Mouse (Mus musculus) spleen, adult 2 months (tissue): ENCODE measurements around the gene Nars2. TPM values are rescaled to one million over a fixed set of nuclear protein-coding genes. Genes with fewer than 3 reads are reported as not detected.
A peak's percentile ranks its signal among the peaks of the same experiment; 100 is the strongest.

Source experiments
- DNase-seq, 2 experiments: peaks; one replicate each; pipeline versions ENCODE4 v3.0.0 to v3.0.0-alpha.2; 2012 to 2021; ENCODE audit warnings: low spot score in 2 of 2, low read depth in 1 of 2
- H3K27ac ChIP-seq: fragments of 200-500 bp; 2 replicates; pipeline ENCODE4 v1.5.1; 2012; ENCODE audit warnings: low read length, inconsistent platforms; ENCODE audit not compliant: insufficient read depth
- H3K27me3 ChIP-seq: fragments of 200-500 bp; 2 replicates; pipeline ENCODE4 v1.6.1; 2012; ENCODE audit warnings: mild to moderate bottlenecking, moderate library complexity, low read length, inconsistent platforms; ENCODE audit not compliant: control insufficient read depth, insufficient read depth
- H3K36me3 ChIP-seq: fragments of 200-500 bp; 2 replicates; pipeline ENCODE4 v1.6.1; 2012; ENCODE audit warnings: mild to moderate bottlenecking, low read length, inconsistent platforms; ENCODE audit not compliant: control insufficient read depth, insufficient read depth
- H3K4me1 ChIP-seq: fragments of 200-500 bp; 2 replicates; pipeline ENCODE4 v1.6.1; 2011; ENCODE audit warnings: inconsistent platforms; ENCODE audit not compliant: control insufficient read depth, insufficient read depth, insufficient read length
- H3K4me3 ChIP-seq: fragments of 200-500 bp; 2 replicates; pipeline ENCODE4 v1.5.1; 2011; ENCODE audit warnings: mild to moderate bottlenecking, inconsistent platforms; ENCODE audit not compliant: insufficient read depth, insufficient read length; ENCODE audit errors: extremely low read depth
- CTCF ChIP-seq: fragments of 200-500 bp; IDR thresholded peaks from 2 replicates; pipeline ENCODE4 v1.5.1; 2011; ENCODE audit warnings: mild to moderate bottlenecking, inconsistent platforms; ENCODE audit not compliant: insufficient read depth, insufficient read length, insufficient replicate concordance; ENCODE audit errors: extremely low read depth
- POLR2A ChIP-seq: fragments of 200-500 bp; IDR thresholded peaks from 2 replicates; pipeline ENCODE4 v1.6.1; 2011; ENCODE audit warnings: low read depth, low read length, inconsistent platforms
- WGBS: fragments of 180-500 bp; shearing (Covaris S2); methylation state at CpG from one replicate; pipeline ENCODE4 v1.1.7; 2018; 5-methylcytosine and 5-hydroxymethylcytosine counted together
- polyA plus RNA-seq: library from polyadenylated mRNA; depleted of rRNA; stranded (reverse); fragments of >200 nt; gene quantifications from 2 replicates; pipeline ENCODE4 v1.2.3, GENCODE M21; 2012

Gene Nars2
- polyA plus RNA-seq, 1 experiment = 1.6 TPM

DNA sequence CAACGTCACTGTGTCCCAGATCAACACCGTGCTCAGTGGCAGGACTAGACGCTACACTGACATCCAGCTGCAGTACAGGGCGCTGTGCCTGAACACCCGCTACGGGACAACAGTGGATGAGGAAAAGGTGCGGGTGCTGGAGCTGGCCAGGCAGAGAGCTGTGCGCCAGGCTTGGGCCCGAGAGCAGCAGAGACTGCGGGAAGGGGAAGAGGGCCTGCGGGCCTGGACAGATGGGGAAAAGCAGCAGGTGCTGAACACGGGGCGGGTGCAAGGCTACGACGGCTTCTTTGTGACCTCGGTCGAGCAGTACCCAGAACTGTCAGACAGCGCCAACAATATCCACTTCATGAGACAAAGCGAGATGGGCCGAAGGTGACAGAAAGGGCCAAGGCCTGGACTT, 45.1 kb upstream of the Nars2 start:
- Histone ChIP-seq H3K4me3 (no peak overlapping the region), H3K27me3 (no peaks in the 10 kb centered on the region), H3K4me1 (no peaks in the 10 kb centered on the region), H3K36me3 (no peaks in the 10 kb centered on the region), H3K27ac (no peak overlapping the region)
- TF ChIP-seq CTCF (no peak), POLR2A (no peak)
- 93% methylated on average over 20 of the region's 20 CpGs for WGBS
- DNase-seq = no peak

DNA sequence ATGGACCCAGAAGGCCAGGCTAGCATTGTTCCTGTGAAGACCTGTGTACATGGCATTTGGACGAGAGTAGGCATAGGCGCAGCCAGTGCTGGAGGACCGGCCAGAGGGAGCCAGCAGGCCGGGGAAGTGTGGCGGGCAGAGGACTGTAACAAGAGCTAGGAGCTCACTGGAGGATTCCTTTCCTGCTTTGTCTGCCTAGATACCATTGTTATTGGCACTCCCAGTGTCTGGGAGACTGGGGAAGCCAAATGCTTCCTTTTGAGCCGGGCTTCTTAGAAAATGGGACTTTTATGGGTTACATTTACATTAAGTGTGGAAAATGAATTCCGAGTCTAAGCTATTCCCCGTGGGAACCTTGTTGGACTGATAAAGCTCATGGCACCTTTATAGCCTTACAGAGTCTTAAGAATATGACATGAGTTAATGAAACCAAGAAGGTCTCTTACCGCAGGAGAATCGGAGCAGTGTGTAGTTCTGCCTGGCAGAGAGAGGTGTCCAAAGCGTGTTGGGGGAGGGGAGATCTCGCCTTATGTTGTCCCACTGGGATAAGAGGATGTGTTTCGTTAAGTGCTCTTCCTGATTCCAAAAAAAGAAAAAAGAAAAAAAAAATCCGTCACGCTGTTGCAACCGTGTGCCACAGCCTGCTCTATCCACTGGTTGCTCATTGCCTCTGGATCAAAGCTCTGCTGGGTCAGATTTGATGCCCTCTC, 43.2 kb upstream of the Nars2 start:
- TF ChIP-seq CTCF = no peak
- no peak for TF ChIP-seq POLR2A
- no peak for DNase-seq
- 88% methylated on average over 16 of the region's 16 CpGs for WGBS
- Histone ChIP-seq H3K4me1 (no peaks in the 10 kb centered on the region), H3K4me3 (no peak overlapping the region), H3K27me3 (no peaks in the 10 kb centered on the region), H3K36me3 (no peaks in the 10 kb centered on the region), H3K27ac (no peak overlapping the region)

DNA sequence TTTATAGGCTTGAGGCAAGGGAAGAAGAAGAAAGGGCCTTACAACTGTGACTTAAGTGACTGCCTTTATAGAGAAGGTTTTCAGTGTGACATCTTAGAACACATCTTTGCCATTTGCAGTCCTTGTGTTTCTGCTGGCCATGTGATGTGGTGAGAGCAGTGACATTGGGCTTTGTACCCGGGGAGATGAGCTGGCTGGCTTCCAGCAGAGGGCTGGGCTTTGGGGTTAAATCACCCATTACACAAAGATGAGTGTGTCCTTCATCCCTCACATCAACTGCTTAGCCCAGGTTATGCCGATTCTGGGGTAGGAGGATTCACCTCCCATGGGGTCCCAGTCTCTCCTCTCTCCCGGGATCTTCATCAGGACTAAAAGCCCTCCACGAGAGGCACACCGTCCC, 41.4 kb upstream of the Nars2 start:
- H3K36me3 ChIP-seq = no peaks in the 10 kb centered on the region
- no peaks in the 10 kb centered on the region for H3K27me3 ChIP-seq
- H3K4me3 ChIP-seq = no peak overlapping the region
- no peak for DNase-seq
- H3K27ac ChIP-seq = no peak overlapping the region
- WGBS = 77% methylated on average over 5 of the region's 5 CpGs
- no peaks in the 10 kb centered on the region for H3K4me1 ChIP-seq
- no peak for TF ChIP-seq CTCF
- TF ChIP-seq POLR2A = no peak

DNA sequence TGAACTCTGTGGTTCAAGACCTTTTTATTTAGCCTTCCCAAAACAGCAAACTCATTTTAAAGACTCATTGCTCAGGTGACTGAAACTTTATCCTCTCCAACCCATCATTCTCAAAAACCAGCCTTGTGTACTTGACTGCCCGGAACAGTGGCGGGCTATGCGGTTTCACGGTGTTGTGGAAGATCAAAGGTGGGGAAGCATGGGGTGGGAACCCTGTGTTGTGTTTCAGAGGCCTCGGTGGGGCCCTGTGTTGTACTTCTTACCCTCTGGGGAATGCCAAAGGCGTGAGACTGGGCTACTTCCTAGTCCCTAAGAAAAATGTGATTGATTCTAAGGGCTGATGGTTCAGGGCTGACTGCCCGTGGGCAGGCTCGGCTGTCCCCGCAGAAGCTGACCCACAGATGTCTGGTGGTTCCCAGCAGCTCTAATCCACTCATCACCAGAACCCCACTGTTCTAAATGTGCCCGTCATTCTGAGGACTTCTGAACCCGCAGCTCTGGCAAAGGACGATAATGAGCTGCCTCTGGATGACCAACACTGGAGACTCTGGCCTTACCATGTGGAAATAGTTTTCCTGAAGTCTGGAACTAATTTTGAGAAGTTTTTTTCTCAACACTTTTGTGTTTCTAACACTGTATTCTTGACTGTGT, 40.9 kb upstream of the Nars2 start:
- WGBS = 77% methylated on average over 12 of the region's 12 CpGs
- Histone ChIP-seq H3K27me3 (no peaks in the 10 kb centered on the region), H3K27ac (no peak overlapping the region), H3K36me3 (no peaks in the 10 kb centered on the region), H3K4me1 (no peaks in the 10 kb centered on the region), H3K4me3 (no peak overlapping the region)
- TF ChIP-seq CTCF (no peak), POLR2A (no peak)
- DNase-seq = no peak

DNA sequence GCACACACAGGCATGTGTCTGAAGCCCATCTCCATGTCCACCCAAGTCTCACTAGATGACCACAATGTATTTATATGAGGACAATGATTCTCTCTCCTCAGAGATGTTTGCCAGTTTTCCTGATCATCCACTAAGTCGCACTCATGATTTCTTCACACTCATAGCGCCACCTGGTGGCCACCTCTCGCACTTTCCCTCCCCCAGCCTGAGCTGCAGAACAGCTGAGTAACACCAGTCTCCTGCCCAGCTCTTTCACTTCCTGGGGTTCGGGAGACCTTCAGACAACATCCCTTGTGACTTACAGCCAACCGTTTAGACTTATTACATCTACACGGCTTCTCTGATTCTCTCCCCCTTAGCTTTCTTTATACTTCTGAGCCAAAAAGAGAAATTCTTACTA, 37.3 kb upstream of the Nars2 start:
- Histone ChIP-seq H3K36me3 (no peaks in the 10 kb centered on the region), H3K27ac (no peak overlapping the region), H3K4me1 (no peaks in the 10 kb centered on the region), H3K4me3 (no peak overlapping the region), H3K27me3 (no peaks in the 10 kb centered on the region)
- peak; percentile 43 to 64 for DNase-seq
- WGBS = under 1% methylated on average over 6 of the region's 6 CpGs
- no peak for TF ChIP-seq POLR2A
- TF ChIP-seq CTCF = peak; percentile 88

DNA sequence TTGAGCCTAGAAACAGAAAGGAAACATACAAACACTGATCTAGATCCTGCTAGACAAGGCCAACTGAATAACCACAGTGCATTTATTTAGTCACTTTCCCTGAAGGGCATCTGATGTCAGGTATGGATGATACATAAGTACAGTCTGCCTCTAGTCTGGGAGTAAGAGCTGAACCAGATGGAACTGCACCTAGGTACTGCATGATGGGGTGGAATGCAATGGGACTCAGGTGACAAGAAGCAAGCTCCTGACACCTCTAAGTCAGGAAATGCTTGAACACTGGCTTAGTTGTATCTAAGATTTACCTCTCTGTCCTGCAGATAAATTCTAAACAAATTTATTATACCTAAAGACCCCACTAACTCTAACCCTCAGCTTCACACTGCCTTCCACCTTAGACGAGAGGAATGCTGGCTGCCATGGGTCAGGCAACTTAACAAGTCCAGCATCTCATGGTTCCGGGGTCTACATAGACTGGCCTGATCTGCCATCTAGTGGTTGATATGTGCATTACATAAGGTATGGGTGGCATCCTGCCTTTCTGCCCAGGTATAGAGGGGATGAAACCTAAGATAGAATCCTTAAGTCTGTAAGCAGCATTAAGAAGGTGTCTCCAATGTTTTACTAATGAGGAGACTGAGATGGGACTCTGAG, 35.7 kb upstream of the Nars2 start:
- TF ChIP-seq CTCF (peak; percentile 70; the same call in 1 of the 2 replicates), POLR2A (no peak)
- WGBS = 2% methylated on average over 2 of the region's 2 CpGs

More for the DNA sequence above, 35.7 kb upstream of the Nars2 start:
- no peaks in the 10 kb centered on the region for H3K36me3 ChIP-seq
- H3K27ac ChIP-seq = no peak overlapping the region
- DNase-seq = peak; percentile 26 to 32
- no peak overlapping the region for H3K4me3 ChIP-seq
- H3K27me3 ChIP-seq = no peaks in the 10 kb centered on the region
- no peaks in the 10 kb centered on the region for H3K4me1 ChIP-seq
